Mouse (Mus musculus) testis, adult 2 months (tissue): Measurements from ENCODE around the gene Sgsm3. TPM values are rescaled to one million over a fixed set of nuclear protein-coding genes. Genes with fewer than 3 reads are reported as not detected.

Experiments
- H3K27ac ChIP-seq: fragments of 200-500 bp; 2 replicates; pipeline ENCODE4 v1.5.1; 2012; ENCODE audit warnings: low read depth, low read length; ENCODE audit not compliant: control insufficient read depth, insufficient read depth
- H3K27me3 ChIP-seq: fragments of 200-500 bp; 2 replicates; pipeline ENCODE4 v1.6.1; 2012; ENCODE audit warnings: mild to moderate bottlenecking, low read length, moderate library complexity; ENCODE audit not compliant: control insufficient read depth, insufficient read depth
- H3K36me3 ChIP-seq: fragments of 200-500 bp; 2 replicates; pipeline ENCODE4 v1.6.1; 2012; ENCODE audit warnings: mild to moderate bottlenecking, low read length; ENCODE audit not compliant: control insufficient read depth, insufficient read depth
- H3K4me1 ChIP-seq: fragments of 200-500 bp; 2 replicates; pipeline ENCODE4 v1.6.1; 2012; ENCODE audit warnings: low read length; ENCODE audit not compliant: control insufficient read depth, insufficient read depth
- H3K4me3 ChIP-seq: fragments of 200-500 bp; 2 replicates; pipeline ENCODE4 v1.5.1; 2012; ENCODE audit warnings: low read depth, mild to moderate bottlenecking, low read length, moderate library complexity, mixed read lengths; ENCODE audit not compliant: control insufficient read depth
- CTCF ChIP-seq: fragments of 200-500 bp; IDR thresholded peaks from 2 replicates; pipeline ENCODE4 v1.5.1; 2012; ENCODE audit warnings: low read depth, mild to moderate bottlenecking, inconsistent platforms, low read length, moderate library complexity; ENCODE audit not compliant: control insufficient read depth, insufficient read depth, insufficient replicate concordance
- POLR2A ChIP-seq: fragments of 200-500 bp; IDR thresholded peaks from 2 replicates; pipeline ENCODE4 v1.6.1; 2012; ENCODE audit warnings: low read depth, mild to moderate bottlenecking, inconsistent platforms, low read length, moderate library complexity; ENCODE audit not compliant: control insufficient read depth
- polyA plus RNA-seq: library from polyadenylated mRNA; depleted of rRNA; stranded (reverse); fragments of >200 nt; gene quantifications from 2 replicates; pipeline ENCODE4 v1.2.3, GENCODE M21; 2012

Gene Sgsm3
- polyA plus RNA-seq, 1 experiment: 79.5 TPM

DNA sequence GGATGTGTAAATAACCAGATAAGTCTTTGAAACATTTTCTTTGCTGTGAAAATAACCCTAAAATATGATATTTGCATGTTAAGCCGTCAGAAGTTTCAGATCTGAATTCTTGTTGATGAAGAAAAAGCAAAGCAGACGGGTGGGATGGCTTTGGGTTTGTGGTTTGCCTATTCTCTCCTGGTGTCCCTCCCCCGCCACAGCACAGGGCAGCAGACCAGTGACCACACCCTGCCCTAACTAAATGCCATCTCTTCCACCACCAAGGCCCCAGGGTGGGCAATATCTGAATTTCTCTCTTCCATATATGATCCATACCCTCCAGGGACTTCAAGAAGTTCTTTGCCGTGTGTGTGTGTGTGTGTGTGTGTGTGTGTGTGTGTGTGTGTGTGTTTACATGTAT is 39.0 kb upstream of the Sgsm3 start:
- Histone ChIP-seq H3K27me3 (no peaks in the 10 kb centered on the region), H3K36me3 (no peaks in the 10 kb centered on the region), H3K27ac (no peak overlapping the region), H3K4me1 (no peaks in the 10 kb centered on the region; the same call in 1 of the 2 replicates), H3K4me3 (no peak overlapping the region)
- no peak for TF ChIP-seq CTCF
- TF ChIP-seq POLR2A: no peak

DNA sequence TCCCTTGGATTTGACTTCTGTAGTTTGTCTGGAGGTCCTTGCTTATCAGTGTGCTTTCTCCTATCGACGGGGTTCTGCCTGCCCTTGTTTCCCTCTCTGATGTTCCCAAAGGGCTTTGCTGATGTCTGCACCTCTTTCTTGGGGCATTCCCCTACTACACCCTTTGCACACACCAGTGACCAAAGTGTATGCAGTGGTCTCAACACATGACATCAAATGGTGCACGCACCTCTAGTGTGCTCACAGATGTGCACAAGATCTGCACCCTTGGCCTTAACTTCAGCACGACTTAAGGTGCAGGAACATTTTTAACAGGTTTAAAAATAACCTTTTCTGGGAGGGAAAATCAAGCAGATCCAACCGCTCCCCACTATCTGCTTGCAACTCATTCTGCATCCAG is 38.2 kb upstream of the Sgsm3 start:
- H3K27ac ChIP-seq: no peak overlapping the region

DNA sequence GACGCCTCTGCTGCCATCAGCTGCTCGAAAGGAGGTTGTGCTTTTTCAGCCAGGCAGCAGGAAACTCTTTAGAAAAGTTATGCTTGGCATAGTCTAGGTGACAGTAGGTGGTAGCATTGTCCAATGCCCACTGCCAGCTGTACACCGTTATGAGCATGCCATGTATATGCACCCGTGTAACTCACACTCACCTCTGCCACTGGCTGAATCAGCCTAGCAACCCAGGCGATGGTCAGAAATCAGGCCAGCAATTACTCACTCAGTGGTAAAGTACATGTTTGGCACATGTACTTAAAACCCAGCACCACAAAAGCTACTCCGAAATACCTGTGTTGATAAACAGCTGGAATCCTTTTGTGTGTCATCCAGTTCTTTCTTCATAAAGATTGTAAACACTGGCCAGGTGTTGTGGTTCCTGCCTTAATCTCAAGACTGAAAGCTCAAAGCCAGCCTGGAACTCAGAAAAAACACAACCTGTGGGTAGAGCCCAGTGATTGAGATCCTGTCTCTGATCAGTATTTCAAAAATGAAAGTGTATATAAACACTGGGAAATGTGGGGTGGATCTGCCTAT is 36.0 kb upstream of the Sgsm3 start:
- Histone ChIP-seq H3K36me3 (no peaks in the 10 kb centered on the region), H3K4me3 (no peak overlapping the region), H3K27me3 (no peaks in the 10 kb centered on the region), H3K4me1 (no peaks in the 10 kb centered on the region; the same call in 1 of the 2 replicates), H3K27ac (no peak overlapping the region)
- no peak for TF ChIP-seq CTCF
- TF ChIP-seq POLR2A: no peak

More for the DNA sequence above, 38.2 kb upstream of the Sgsm3 start:
- Histone ChIP-seq H3K27me3 (no peaks in the 10 kb centered on the region), H3K4me3 (no peak overlapping the region), H3K36me3 (no peaks in the 10 kb centered on the region), H3K4me1 (no peaks in the 10 kb centered on the region; the same call in 1 of the 2 replicates)
- no peak for TF ChIP-seq POLR2A
- TF ChIP-seq CTCF: no peak

DNA sequence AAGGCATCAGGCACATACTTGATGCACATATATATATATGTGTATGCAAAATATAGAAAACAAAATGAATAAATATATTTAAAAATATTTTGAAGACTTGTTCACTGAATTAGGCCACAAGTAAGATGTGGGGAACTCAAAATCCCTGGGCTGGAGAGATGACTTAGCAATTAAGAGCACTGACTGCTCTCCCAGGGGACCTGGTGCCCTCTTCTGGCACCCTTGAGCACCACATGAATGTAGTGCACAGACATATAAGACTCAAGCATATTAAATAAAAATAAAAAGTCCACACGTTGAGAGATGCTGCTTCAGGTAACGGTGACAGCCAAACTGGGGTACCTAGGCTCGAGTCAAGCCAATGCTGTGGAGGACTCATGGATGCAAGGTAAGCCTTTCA is 31.7 kb upstream of the Sgsm3 start:
- H3K4me3 ChIP-seq: no peak overlapping the region
- no peak for TF ChIP-seq POLR2A
- peak; percentile 30; the same call in 1 of the 2 replicates for TF ChIP-seq CTCF

GRCm38 (mm10) chr15:80948145-80949135 is 29.1 kb upstream of the Sgsm3 start, which contains the start of gene Adsl:
Gene Adsl, plus strand, starts transcription at chr15:80948490.
- no peaks in the 10 kb centered on the region for H3K27me3 ChIP-seq
- H3K4me3 ChIP-seq: peak within 1 kb of the TSS; percentile 95
- TF ChIP-seq POLR2A (peak; percentile 95), CTCF (peak; percentile 100)
- peak within 1 kb of the TSS; percentile 93 for H3K27ac ChIP-seq
- no peaks in the 10 kb centered on the region for H3K36me3 ChIP-seq
- peaks cover 4% of the 10 kb centered on the region for H3K4me1 ChIP-seq

More for the DNA sequence above, 31.7 kb upstream of the Sgsm3 start:
- H3K36me3 ChIP-seq: no peaks in the 10 kb centered on the region
- no peaks in the 10 kb centered on the region for H3K27me3 ChIP-seq
- H3K4me1 ChIP-seq: peaks cover 4% of the 10 kb centered on the region
- H3K27ac ChIP-seq: no peak overlapping the region

- TF ChIP-seq CTCF (no peak), POLR2A (no peak)
- Histone ChIP-seq H3K4me3 (no peak overlapping the region), H3K36me3 (no peaks in the 10 kb centered on the region), H3K4me1 (peaks cover 4% of the 10 kb centered on the region), H3K27ac (no peak overlapping the region), H3K27me3 (no peaks in the 10 kb centered on the region)
Measured at GRCm38 (mm10) chr15:80949431-80949830, 28.1 kb upstream of the Sgsm3 start.

DNA sequence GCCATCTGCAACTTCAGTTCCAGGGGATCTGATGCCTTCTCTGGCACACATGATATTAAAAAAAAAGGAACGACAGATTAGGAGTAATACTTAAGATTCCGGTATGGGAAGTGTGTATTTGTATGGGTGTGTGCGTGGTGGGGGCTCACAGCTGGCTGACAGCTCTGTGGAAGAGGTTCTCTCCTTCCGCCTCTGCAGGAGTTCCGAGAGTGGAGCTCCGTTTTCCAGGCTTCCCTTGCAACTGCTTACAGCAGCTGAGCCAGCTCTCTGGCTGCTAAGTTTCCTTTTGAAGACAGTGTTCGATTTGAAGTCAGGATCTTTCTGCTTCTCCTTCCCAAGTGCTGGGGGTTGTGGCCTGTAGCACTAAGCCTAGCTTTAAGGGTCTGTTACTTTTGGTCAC is 27.5 kb upstream of the Sgsm3 start:
- H3K36me3 ChIP-seq: no peaks in the 10 kb centered on the region
- TF ChIP-seq POLR2A (no peak), CTCF (no peak)
- no peak overlapping the region for H3K27ac ChIP-seq
- peaks cover 4% of the 10 kb centered on the region for H3K4me1 ChIP-seq
- no peak overlapping the region for H3K4me3 ChIP-seq
- no peaks in the 10 kb centered on the region for H3K27me3 ChIP-seq
